Mouse (Mus musculus): ENCODE data around the gene Ttc28.
A peak's percentile ranks its signal among the peaks of the same experiment; 100 is the strongest.

DNA sequence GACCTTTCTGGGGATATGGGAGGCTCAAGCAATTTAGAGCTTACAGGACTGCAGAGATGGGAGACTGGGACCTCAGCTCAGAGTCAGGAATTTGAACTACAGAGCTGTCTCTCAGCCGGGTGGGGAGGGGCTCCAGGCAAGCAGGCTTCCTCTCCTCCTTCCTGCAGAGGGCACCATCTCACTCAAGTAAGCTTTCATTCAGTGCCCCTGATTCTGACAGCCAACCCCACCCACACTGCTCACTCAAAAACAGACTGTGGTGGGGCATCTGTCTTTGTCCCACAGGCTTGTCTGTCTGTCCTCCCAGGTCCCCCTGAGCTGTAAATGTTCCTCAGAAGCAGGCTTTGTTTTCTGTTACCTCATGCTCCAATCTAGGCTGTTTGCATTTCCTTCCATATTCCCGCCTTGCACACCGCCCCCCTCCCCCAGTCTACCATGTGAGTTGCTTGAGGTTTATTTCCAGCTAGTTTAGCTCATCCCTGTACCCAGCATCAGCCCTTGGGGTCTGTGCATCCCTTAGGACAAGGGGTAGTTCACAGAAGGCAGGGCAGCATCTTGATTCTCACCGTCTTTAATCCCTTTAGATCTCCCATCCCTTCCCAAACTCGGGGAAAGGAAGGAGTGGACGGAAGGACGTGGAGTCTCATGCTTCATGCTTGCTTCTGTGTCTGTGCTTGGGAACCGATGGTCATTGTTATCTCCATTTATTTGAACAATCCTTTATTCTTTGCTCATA, 328.5 kb downstream of the Ttc28 start:
- TF ChIP-seq CTCF (IDR thresholded peaks at IDR 0.05; ENCODE audit: borderline replicate concordance, control insufficient read depth, extremely low read depth, insufficient read depth, low read length, poor library complexity) (peak; percentile 29; the same call in 1 of the 2 replicates), POLR2A (IDR thresholded peaks at IDR 0.05; ENCODE audit: control insufficient read depth, extremely low read depth, insufficient read depth, low read length, poor library complexity) (no peak)
